Mouse (Mus musculus): ENCODE measurements around the gene Fbxo47. TPM values are rescaled to one million over a fixed set of nuclear protein-coding genes. Genes with fewer than 3 reads are reported as not detected.

The Fbxo47 gene
- polyA plus RNA-seq, 1 experiment from 2014 or later: 0.66 TPM

- H3K4me3 ChIP-seq (ENCODE audit: low read depth, low read length): no peak overlapping the region
- no peak overlapping the region for H3K9ac ChIP-seq (ENCODE audit: low read depth, low read length)
- no peaks in the 10 kb centered on the region for H3K9me3 ChIP-seq (replicated peaks; ENCODE audit: control insufficient read depth, low read length)
- H3K4me1 ChIP-seq (ENCODE audit: control insufficient read depth, insufficient read depth, low read length): peaks cover 8% of the 10 kb centered on the region
- peaks cover 14% of the 10 kb centered on the region; the same call in 1 of the 2 replicates for H3K36me3 ChIP-seq (ENCODE audit: control insufficient read depth, insufficient read depth, low read length)
- H3K4me2 ChIP-seq: no peak overlapping the region
- no peak overlapping the region for H3K27ac ChIP-seq (ENCODE audit: low read depth, low read length)
- ATAC-seq (replicated peaks; ENCODE audit: insufficient number of reproducible peaks, low FRiP score, low TSS enrichment): no peak
- H3K27me3 ChIP-seq (ENCODE audit: control insufficient read depth, insufficient read depth, low read length): no peaks in the 10 kb centered on the region
- WGBS (ENCODE audit: insufficient replicate concordance): 76% methylated on average over 6 of the region's 6 CpGs
Observed at GRCm38 (mm10) chr11:97824895-97825294, 59.1 kb downstream of the Fbxo47 start.

- H3K27ac ChIP-seq (ENCODE audit: low read depth, low read length): no peak overlapping the region
- peaks cover 11% of the 10 kb centered on the region for H3K4me1 ChIP-seq (ENCODE audit: control insufficient read depth, insufficient read depth, low read length)
- H3K4me2 ChIP-seq: no peak overlapping the region
- no peaks in the 10 kb centered on the region for H3K27me3 ChIP-seq (ENCODE audit: control insufficient read depth, insufficient read depth, low read length)
- no peaks in the 10 kb centered on the region for H3K9me3 ChIP-seq (replicated peaks; ENCODE audit: control insufficient read depth, low read length)
- H3K4me3 ChIP-seq (ENCODE audit: low read depth, low read length): no peak overlapping the region
- no peak overlapping the region for H3K9ac ChIP-seq (ENCODE audit: low read depth, low read length)
- no peak for ATAC-seq (replicated peaks; ENCODE audit: insufficient number of reproducible peaks, low FRiP score, low TSS enrichment)
- 89% methylated on average over 11 of the region's 11 CpGs for WGBS (ENCODE audit: insufficient replicate concordance)
- peaks cover 11% of the 10 kb centered on the region; the same call in 1 of the 2 replicates for H3K36me3 ChIP-seq (ENCODE audit: control insufficient read depth, insufficient read depth, low read length)
Observed at GRCm38 (mm10) chr11:97824168-97824567, 59.8 kb downstream of the Fbxo47 start.

- H3K9me3 ChIP-seq (replicated peaks; ENCODE audit: control insufficient read depth, low read length): no peaks in the 10 kb centered on the region
- H3K4me3 ChIP-seq (ENCODE audit: low read depth, low read length): no peak overlapping the region
- ATAC-seq (replicated peaks; ENCODE audit: insufficient number of reproducible peaks, low FRiP score, low TSS enrichment): no peak
- no peak overlapping the region for H3K4me2 ChIP-seq
- no peak overlapping the region for H3K27ac ChIP-seq (ENCODE audit: low read depth, low read length)
- peaks cover 11% of the 10 kb centered on the region; the same call in 1 of the 2 replicates for H3K36me3 ChIP-seq (ENCODE audit: control insufficient read depth, insufficient read depth, low read length)
- H3K27me3 ChIP-seq (ENCODE audit: control insufficient read depth, insufficient read depth, low read length): no peaks in the 10 kb centered on the region
- 72% methylated on average over 20 of the region's 20 CpGs for WGBS (ENCODE audit: insufficient replicate concordance)
- no peak overlapping the region for H3K9ac ChIP-seq (ENCODE audit: low read depth, low read length)
- peaks cover 20% of the 10 kb centered on the region for H3K4me1 ChIP-seq (ENCODE audit: control insufficient read depth, insufficient read depth, low read length)
Observed at GRCm38 (mm10) chr11:97822840-97823603, 60.9 kb downstream of the Fbxo47 start.

GRCm38 (mm10) chr11:97821401-97822064 is 62.4 kb downstream of the Fbxo47 start:
- peaks cover 34% of the 10 kb centered on the region for H3K4me1 ChIP-seq (ENCODE audit: control insufficient read depth, insufficient read depth, low read length)
- no peak for ATAC-seq (replicated peaks; ENCODE audit: insufficient number of reproducible peaks, low FRiP score, low TSS enrichment)

GRCm38 (mm10) chr11:97820840-97821239 is 63.1 kb downstream of the Fbxo47 start:
- Histone ChIP-seq H3K9ac (ENCODE audit: low read depth, low read length) (no peak overlapping the region), H3K36me3 (ENCODE audit: control insufficient read depth, insufficient read depth, low read length) (peaks cover 6% of the 10 kb centered on the region; the same call in 1 of the 2 replicates), H3K4me2 (no peak overlapping the region), H3K9me3 (replicated peaks; ENCODE audit: control insufficient read depth, low read length) (no peaks in the 10 kb centered on the region), H3K27me3 (ENCODE audit: control insufficient read depth, insufficient read depth, low read length) (no peaks in the 10 kb centered on the region), H3K4me1 (ENCODE audit: control insufficient read depth, insufficient read depth, low read length) (peaks cover 38% of the 10 kb centered on the region), H3K4me3 (ENCODE audit: low read depth, low read length) (no peak overlapping the region), H3K27ac (ENCODE audit: low read depth, low read length) (no peak overlapping the region)
- 0 out of 2 replicates have a peak, but pooled peaks have one; percentile 32 for ATAC-seq (replicated peaks; ENCODE audit: insufficient number of reproducible peaks, low FRiP score, low TSS enrichment)
- WGBS (ENCODE audit: insufficient replicate concordance): 27% methylated on average over 4 of the region's 4 CpGs

More at GRCm38 (mm10) chr11:97821401-97822064, 62.4 kb downstream of the Fbxo47 start:
- Histone ChIP-seq H3K4me3 (ENCODE audit: low read depth, low read length) (no peak overlapping the region), H3K4me2 (no peak overlapping the region), H3K36me3 (ENCODE audit: control insufficient read depth, insufficient read depth, low read length) (peaks cover 6% of the 10 kb centered on the region; the same call in 1 of the 2 replicates), H3K9ac (ENCODE audit: low read depth, low read length) (no peak overlapping the region), H3K27ac (ENCODE audit: low read depth, low read length) (no peak overlapping the region), H3K9me3 (replicated peaks; ENCODE audit: control insufficient read depth, low read length) (no peaks in the 10 kb centered on the region), H3K27me3 (ENCODE audit: control insufficient read depth, insufficient read depth, low read length) (no peaks in the 10 kb centered on the region)
- 92% methylated on average over 8 of the region's 8 CpGs for WGBS (ENCODE audit: insufficient replicate concordance)

GRCm38 (mm10) chr11:97819923-97820322 is 64.0 kb downstream of the Fbxo47 start:
- no peak for ATAC-seq (replicated peaks; ENCODE audit: insufficient number of reproducible peaks, low FRiP score, low TSS enrichment)
- H3K36me3 ChIP-seq (ENCODE audit: control insufficient read depth, insufficient read depth, low read length): peaks cover 3% of the 10 kb centered on the region; the same call in 1 of the 2 replicates
- 71% methylated on average over 5 of the region's 5 CpGs for WGBS (ENCODE audit: insufficient replicate concordance)
- no peak overlapping the region for H3K9ac ChIP-seq (ENCODE audit: low read depth, low read length)
- no peaks in the 10 kb centered on the region for H3K27me3 ChIP-seq (ENCODE audit: control insufficient read depth, insufficient read depth, low read length)
- no peak overlapping the region for H3K4me3 ChIP-seq (ENCODE audit: low read depth, low read length)
- H3K27ac ChIP-seq (ENCODE audit: low read depth, low read length): no peak overlapping the region
- no peaks in the 10 kb centered on the region for H3K9me3 ChIP-seq (replicated peaks; ENCODE audit: control insufficient read depth, low read length)
- no peak overlapping the region for H3K4me2 ChIP-seq
- peaks cover 47% of the 10 kb centered on the region for H3K4me1 ChIP-seq (ENCODE audit: control insufficient read depth, insufficient read depth, low read length)

GRCm38 (mm10) chr11:97819102-97819501 is 64.9 kb downstream of the Fbxo47 start:
- Histone ChIP-seq H3K27ac (ENCODE audit: low read depth, low read length) (no peak overlapping the region), H3K4me2 (no peak overlapping the region), H3K4me3 (ENCODE audit: low read depth, low read length) (no peak overlapping the region), H3K4me1 (ENCODE audit: control insufficient read depth, insufficient read depth, low read length) (peaks cover 47% of the 10 kb centered on the region), H3K9me3 (replicated peaks; ENCODE audit: control insufficient read depth, low read length) (no peaks in the 10 kb centered on the region), H3K36me3 (ENCODE audit: control insufficient read depth, insufficient read depth, low read length) (no peaks in the 10 kb centered on the region), H3K27me3 (ENCODE audit: control insufficient read depth, insufficient read depth, low read length) (no peaks in the 10 kb centered on the region), H3K9ac (ENCODE audit: low read depth, low read length) (no peak overlapping the region)
- WGBS (ENCODE audit: insufficient replicate concordance): 41% methylated on average over 4 of the region's 4 CpGs
- ATAC-seq (replicated peaks; ENCODE audit: insufficient number of reproducible peaks, low FRiP score, low TSS enrichment): no peak

GRCm38 (mm10) chr11:97818571-97818970 is 65.4 kb downstream of the Fbxo47 start:
- H3K4me2 ChIP-seq: no peak overlapping the region; the same call in 1 of the 2 replicates

More at GRCm38 (mm10) chr11:97818571-97818970, 65.4 kb downstream of the Fbxo47 start:
- H3K27me3 ChIP-seq (ENCODE audit: control insufficient read depth, insufficient read depth, low read length): no peaks in the 10 kb centered on the region
- no peak overlapping the region for H3K27ac ChIP-seq (ENCODE audit: low read depth, low read length)
- no peak overlapping the region for H3K4me3 ChIP-seq (ENCODE audit: low read depth, low read length)
- H3K9ac ChIP-seq (ENCODE audit: low read depth, low read length): peak overlapping the region; percentile 52; the same call in 1 of the 2 replicates
- no peak for ATAC-seq (replicated peaks; ENCODE audit: insufficient number of reproducible peaks, low FRiP score, low TSS enrichment)
- peaks cover 47% of the 10 kb centered on the region for H3K4me1 ChIP-seq (ENCODE audit: control insufficient read depth, insufficient read depth, low read length)
- 17% methylated on average over 4 of the region's 4 CpGs for WGBS (ENCODE audit: insufficient replicate concordance)
- no peaks in the 10 kb centered on the region for H3K9me3 ChIP-seq (replicated peaks; ENCODE audit: control insufficient read depth, low read length)
- H3K36me3 ChIP-seq (ENCODE audit: control insufficient read depth, insufficient read depth, low read length): no peaks in the 10 kb centered on the region
